Mouse (Mus musculus) adrenal gland, postnatal 14 days (tissue): ENCODE measurements at regions not wholly inside any gene's neighbourhood (a gene's known extent, or its start where the extent isn't known, plus 50 kb on each side); places are given as distances from the start of the nearest gene placed in this dataset.

Source experiments
- DNase-seq: peaks from one replicate; pipeline ENCODE4 v3.0.0; 2021; ENCODE audit warnings: mixed read lengths

DNA sequence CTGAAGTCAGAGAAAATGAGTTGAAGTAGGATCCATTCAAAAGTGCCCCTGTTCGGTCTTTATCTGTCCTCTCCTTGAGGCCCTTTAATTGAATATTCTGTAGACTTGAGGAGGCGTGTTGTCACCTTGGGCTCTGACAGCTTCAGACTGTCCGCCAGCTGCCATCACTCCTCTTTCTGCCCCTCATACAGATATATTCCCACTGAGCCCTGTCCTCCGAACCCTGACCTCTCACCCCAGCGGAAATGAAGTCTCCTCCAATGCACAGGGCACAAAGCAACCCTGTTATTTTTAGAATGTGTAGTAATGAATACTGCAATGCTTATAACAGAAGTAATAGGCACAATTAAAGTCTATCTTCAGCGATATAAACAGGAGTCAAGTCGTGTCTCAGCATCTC is 117.4 kb upstream of the Gm14444 start:
- DNase-seq = no peak

DNA sequence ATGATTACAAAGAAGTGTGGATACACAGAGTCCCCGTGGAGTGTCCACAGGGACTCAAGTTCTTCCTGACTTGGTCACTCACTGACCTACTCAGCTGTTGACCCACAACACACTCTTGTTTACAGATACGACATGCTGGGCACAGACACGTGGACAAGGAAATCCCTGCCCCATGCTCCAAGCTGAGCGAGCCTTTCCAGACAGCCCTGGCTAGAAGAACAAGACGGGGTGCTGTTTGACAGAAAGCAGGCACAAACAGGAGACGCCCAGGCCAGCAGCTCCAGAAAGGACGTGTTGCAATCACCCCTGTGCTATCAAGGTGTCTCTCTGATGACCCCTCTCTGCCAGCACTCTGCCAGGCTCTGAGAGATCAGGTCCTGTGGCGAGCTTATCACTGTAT is 112.6 kb upstream of the Gm14444 start:
- peak; percentile 23 for DNase-seq

DNA sequence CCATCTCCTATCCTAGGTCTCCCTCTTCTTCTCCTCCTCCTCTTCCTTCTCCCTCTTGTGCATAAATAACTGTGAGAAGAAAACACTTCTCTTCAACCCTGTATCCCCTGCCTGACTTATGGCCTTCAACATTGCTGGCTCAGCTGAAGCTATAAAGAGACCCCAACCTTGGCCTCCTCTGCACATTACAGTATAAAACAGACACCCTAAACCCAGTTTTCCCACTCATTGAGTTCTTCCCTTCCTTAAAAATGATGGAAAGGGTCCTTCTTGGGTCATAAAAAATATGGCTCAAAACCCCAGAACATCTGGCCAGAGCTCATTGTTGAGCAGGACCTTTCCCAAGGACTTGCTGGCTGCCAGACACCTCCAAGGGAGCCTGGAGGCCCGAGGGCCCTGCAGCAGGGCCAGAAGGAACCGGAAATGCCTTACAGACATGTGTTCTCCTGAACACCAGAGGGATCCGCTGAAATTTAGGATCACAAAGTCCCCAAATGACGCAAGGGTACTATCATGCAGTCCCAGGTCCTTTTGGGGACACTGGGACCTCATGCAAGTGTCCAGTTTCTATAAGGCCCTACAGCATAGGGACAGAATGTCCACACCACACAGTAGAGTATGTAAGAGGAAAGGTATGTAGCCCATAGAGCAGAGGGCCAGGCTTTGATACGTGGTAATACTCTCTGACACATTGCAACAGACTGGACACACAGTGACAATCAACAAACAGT is 109.9 kb upstream of the Gm14444 start:
- no peak for DNase-seq

DNA sequence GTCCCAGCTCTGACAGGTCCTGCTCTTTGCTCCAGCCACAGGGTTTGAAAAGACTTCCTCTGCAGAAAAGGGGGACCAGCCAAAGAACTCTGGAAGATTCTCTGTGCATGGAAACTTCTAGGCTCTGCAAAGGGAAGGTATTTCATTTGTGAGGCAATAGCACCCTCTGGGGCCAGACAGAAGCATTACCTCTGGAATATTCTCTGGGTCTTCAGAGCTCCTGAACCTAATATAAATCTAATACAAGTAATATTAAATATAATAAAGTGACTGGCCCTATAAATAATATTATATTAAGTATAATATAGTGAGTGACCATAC is 109.4 kb upstream of the Gm14444 start:
- DNase-seq = peak; percentile 72

DNA sequence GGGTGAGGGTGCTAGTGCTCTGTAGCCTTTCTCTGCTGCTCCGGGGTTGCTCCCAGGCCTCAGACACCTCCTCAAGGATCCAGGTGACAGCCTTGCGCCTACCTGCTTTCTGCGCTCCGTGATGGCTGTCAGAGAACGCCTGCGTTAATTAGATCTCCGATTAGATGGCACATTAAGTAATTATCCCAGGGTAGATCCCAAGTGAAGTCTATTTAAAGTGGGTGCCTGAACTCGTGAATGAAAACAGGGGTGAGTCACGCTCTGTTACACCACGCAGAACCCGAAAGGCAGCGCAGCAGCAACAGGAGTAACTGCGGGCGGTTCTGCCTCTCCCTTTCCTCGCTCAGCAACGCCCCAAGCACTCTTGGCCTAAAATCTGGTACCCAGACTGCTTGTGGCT is 108.2 kb upstream of the Gm14444 start:
- DNase-seq = no peak

DNA sequence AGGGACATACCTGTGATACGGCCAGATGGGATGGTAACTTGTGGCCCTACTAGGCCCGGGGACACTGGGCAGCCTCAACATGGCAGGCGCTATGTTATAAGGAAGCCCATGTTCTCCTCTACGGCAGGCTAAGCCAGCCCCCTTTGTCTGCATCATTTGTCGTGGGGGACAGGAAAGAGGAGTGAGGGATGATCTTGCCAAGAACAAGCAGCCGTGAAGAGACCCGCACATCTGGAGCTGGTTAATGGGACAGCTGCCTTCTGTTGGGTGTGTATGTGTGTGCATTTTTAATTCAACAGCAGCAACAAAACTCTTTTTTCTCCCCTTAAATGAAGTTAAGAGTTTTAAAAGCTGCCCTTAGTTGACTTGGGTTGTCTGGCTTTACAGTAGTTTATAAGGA is 106.4 kb upstream of the Gm14444 start:
- DNase-seq = no peak

DNA sequence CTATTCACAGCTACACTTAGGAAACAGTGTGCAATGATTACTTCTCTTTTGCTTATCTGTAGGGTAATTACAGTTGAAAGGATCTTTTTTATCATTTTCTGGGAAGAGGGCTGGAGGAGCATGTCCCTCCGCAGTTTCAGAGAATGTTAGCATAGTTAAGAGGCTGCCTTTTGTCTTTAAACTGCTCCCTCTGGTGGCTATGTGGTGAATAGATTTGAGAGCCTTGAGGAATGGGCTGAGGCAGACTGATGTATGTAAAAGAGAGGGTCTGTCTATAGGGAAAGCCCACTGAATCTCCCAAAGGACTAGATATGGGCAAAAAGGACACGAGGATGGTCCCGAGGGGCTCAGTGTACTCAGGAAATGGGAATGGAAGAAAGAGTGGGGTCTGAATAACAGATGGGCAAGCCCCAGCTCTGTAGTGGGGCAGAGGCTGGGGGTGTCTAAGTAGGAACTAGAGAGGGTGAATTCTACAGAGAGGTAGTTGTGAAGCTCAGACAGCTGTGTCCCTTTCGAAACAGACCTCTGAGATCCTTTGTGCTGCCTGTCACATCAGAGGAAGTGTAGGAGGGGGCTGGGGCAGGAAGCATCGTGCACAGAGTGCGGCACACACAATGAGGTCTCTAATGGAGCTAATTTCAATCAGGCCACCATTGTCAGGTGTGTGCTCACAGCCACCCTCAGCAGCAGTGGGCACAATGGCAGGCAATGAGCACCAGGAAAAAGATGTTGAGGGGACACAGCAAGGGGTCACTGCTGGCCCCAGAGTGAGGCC is 104.0 kb upstream of the Gm14444 start:
- peak; percentile 48 for DNase-seq

DNA sequence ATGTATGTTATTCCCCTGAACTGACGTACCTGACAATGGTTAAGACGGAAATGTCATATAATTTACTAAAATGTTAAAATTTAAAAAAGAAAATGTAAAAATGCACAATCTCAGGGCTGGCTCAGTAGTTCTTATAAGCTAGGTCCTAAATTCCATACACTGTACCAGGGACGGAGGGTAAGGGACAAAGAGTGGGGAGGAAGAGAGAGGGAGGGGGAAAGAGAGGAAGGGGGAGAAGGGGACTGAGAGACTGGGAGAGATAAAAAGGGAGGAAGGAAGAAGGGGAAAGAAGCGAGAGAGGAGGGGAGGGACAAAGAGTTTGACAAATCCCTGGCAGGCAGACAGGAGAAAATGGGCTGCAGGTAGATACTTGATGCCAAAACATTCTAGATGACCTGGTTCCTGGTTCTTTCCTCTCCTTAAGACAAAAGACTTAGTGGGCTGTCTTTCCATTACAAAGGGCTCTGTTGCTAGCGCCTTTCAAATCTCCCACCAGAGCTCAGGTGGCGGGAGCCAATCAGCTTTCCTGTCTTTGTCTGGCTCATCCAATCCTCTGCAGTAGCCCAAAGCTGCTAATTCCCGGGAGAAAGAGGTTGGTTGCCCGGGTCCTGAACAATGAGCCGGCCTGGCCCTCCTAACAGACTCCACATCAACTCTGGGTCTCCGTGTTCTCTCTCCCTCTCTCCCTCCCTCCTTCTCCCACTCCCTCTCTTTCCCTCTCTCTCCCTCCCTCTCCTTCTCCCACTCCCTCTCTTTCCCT is 92.7 kb upstream of the Gm14444 start:
- no peak for DNase-seq

DNA sequence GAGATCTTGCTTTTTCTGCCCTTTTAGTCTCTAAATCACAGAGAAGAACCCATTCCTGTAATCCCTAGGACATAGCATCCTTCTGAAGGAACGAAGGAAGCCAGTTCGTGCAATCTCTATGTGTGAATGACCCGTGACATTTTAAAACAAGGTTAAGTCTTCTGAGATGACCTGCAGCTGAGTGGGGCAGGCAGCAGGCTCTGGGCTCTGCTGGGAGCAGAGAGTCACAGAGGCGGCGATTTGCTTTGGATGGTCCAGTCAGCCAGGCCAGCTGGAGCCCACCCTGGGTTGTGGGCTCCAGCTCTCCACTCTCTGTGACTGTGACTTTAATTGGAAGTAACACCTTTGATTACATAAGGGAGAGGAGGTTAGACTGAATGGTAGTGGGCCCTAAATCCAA is 92.1 kb upstream of the Gm14444 start:
- DNase-seq = no peak

DNA sequence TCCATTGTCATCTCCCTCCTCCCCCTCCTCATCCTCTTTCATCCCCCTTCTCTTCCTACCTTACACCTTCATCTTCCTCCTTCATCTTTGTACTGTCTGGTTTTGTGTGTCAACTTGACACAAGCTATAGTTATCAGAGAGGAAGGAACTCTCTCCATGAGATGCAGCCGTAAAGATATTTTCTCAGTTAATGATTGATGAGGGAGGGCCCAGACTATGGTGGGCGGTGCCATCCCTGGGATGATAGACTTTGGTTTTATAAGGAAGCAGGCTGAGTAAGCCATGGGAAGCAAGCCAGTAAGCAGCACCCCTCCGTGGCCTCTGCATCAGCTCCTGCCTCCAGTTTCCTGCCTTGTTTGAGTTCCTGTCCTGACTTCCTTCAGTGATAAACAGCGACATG is 87.8 kb upstream of the Gm14444 start:
- no peak for DNase-seq

DNA sequence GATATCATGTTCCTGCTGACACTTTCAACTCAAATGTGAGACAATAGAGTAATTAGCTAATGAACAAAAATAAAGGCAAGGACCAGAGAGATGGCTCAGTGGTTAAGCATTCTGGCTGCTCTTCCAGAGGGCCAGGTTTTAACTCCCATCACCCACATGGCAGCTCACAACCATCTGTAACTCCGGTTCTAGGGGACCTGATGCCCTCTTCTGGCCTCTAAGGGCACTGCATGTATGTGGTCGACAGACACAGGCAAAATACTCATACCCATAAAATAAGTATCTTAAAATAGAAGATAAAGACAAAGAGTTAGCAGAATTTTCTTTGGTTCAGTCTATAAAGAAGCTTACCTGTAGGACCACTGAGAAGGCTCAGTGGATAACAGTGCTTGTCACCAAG is 80.3 kb upstream of the Gm14444 start:
- no peak for DNase-seq

DNA sequence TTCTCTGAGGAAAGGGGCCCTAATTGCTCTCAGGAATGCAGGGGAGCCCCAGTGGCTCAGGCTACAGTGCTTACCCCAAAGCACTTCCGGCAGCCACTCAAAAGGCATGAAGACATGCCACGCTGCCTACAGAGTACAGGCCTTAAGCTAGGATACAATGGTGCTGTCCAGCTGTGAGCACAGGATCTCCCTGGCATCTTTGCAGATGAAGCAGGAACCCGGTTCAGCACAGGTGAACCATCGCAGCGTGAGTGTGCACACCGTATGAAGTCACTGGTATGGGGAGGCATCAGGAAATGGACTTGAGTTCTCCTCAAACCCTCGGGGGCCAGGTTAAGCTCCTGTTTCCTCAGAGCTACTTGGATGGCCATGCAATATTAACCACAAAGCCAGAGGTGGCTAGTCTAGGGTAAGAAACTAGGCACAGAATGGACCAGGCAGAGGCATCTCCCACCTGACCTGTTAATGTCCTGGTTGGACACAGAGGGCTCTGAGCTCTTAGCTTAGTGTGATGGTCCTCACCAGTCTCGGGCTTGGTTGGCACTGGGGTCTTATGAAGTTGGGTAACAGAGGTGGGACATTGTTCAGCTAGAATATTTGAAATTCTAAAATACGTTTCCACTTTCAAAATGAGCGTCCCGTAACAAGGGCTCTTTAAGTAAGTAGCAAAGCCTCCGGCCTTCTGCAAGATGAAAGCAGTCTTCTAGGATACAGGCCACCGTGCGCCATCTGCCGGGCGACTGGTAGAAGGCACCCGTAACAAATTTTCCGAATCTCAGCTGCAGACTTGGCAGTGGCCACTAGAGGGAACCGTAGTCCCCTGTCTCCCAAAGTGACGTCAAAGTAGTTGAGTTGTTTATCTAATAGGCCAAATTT is 77.7 kb upstream of the Gm14444 start:
- DNase-seq = peak; percentile 87

DNA sequence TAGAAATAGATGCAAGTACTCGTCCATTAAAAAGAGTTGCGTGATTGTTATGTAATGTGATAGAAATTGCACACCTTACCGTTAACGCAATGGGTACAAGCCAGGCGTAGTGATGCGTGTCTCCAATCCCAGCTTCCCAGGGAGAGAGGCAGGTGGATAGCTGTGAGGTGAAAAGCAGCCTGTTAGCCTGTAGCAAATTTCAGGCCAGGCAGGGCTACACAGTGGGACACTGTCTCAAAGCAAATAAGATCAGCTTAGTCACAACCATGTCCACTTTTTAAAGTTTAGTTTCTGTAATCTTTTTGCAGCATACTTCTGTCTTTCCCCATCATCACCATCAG is 77.1 kb upstream of the Gm14444 start:
- DNase-seq = no peak

DNA sequence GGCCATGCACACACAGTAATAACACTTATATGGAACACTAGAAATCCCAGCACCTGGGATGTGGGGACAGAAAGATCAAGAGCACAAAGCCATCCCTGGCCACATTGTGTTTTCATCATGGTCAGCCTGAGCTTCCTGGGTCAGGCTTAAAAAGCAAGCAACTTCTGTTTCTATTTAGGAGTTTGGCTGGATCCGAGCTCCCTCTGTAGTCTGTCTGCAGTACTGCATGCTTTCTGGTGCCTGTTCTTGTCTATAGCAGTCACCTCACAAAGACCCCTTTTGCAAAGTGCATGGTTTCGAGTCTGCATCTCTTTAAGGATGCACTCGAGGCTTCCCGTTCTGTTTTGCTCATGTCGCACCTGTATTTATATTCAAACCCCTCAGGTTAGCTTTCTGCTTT is 73.4 kb upstream of the Gm14444 start:
- no peak for DNase-seq

DNA sequence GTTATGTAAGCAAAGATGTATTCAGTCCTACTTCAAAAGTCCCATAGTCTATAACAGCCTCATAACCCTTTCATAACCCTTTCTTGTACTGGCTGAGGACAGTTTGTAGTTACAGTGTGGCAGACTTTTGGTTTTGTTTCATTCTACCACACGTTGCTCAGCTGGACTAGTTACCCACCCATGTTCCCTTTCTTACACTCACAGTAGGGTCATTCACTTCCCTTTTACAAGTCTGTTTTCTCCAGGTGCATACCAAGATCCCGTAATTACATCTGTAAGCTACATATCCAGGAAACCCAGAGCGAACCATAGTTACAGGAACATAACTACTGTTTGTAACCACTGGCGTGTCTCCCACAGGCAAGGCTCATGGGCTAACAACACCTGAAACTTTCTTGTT is 72.1 kb upstream of the Gm14444 start:
- no peak for DNase-seq

DNA sequence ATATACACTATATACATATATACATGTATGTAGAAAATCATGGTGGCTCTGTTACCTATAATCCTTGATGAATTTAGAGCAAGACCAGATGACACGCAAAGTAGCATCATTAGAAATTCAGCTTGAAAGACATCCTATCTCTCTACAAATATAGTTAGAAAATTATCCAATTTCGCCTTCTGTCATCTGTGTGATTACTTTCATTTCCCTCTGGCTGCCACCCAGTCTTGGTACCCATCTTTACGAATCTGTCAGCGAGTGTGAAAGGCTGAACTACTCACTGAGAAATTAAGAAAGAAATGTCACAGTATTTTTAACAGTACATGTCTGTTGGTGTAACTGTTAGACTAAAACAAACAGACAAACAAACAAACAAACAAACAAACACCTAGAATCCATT is 67.8 kb upstream of the Gm14444 start:
- DNase-seq = no peak

DNA sequence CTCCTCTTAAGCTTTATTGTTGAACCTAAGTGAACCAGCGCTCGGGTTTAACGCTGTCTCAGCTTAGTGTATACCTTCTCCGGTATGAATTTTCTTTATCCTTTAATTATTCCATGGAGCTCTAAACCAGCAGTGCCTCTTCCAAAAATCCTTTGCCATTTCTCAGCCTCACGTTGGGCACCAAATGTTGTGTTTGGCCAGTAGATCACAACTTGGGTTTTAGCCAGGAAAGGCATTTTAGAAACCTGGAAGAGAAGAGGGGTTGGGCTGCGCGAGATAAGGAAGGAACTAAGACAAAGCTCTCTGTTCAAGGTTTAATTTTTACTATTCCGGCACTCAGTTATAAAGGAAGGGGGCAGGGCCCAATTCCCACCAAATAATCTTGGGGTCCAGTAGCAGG is 61.9 kb upstream of the Gm14444 start:
- DNase-seq = no peak
